Mouse (Mus musculus) urinary bladder, adult 18-20 months (tissue): ENCODE measurements around the gene Ppm1h.
"Not testable (repeated sequence)": the region's sequence is repeated elsewhere in the genome, so short reads cannot be mapped to it uniquely, and the experiment has no call there.

Experiments
- DNase-seq, 2 experiments: peaks; one replicate each; pipeline ENCODE4 v3.0.0; 2022; ENCODE audit warnings: low spot score in 2 of 2, mixed read lengths in 2 of 2

Gene Ppm1h

DNA sequence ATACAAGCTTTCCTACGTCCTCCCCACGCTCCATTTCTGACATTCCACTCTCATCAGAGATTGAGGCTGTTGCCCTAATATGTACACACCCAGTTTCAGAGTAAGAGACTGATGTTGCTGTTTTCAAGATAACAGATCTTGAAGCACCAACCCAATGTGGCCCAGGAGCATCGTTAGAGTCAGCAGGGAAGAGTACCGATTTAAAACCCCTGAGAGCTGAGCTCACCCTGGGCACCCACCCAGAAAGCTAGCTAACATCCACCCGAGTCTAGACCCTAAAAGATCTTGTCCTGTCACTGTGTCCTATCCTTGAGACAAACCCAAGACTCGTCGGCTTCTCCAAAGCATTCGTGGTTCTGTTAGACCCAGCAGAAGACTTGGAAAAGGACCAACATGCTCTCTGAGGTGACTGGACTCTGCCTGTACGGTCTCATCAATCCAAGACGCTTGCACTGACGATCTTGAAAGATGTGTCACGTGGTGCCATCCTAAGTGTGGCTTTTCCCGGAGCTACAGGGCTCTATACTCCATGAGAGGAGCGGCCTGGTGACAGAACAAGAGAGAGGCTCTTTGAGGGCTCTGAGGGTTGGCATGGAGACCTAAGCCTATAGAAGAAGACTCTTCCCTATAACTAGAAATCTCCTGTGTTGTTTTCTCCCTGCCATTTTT is 212.3 kb downstream of the Ppm1h start:
- DNase-seq = no peak

DNA sequence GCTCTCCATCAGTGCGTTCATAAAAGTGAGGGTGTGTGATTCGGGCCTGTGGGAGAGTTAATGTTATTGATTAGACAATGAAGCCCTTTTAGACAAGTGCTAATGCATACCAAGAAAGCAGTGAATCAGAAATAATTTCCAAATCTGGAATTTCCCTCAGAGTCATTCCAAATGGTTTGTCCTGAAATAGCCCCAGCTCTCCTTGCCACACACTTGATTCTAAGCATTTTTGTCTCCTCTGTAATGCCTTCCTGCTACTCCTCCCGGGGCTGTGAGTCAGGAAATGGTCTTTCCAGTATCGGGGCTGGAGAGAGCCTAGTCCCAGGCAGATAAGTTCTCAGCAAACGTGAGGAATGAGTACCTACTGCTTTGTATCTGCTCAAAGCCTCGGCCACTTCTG is 212.9 kb downstream of the Ppm1h start:
- no peak for DNase-seq

DNA sequence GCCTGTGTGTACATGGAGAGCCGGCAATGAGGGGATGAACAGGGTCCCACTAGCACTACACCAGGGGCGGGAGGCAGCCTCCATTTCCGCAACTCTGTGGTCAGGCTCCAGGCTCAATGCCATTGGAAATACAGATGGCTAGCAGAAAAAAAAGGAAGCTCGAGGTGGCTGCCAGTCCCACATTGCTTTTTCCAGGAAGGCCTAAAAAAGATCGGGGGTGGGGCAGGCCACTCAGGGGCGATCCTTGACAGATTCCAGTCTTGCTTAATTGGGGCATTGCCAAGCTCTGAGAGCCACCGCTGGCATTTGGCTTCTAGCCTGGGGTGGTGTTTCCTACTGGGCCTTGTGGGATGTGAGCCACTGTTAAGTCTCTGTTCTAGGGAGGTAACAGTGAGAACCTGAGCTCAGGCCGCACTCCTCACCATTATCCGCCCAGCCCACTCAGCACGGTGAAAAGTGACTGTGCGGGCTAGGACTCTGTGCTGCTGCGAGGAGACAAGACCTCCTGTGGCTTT is 216.1 kb downstream of the Ppm1h start:
- no peak for DNase-seq

DNA sequence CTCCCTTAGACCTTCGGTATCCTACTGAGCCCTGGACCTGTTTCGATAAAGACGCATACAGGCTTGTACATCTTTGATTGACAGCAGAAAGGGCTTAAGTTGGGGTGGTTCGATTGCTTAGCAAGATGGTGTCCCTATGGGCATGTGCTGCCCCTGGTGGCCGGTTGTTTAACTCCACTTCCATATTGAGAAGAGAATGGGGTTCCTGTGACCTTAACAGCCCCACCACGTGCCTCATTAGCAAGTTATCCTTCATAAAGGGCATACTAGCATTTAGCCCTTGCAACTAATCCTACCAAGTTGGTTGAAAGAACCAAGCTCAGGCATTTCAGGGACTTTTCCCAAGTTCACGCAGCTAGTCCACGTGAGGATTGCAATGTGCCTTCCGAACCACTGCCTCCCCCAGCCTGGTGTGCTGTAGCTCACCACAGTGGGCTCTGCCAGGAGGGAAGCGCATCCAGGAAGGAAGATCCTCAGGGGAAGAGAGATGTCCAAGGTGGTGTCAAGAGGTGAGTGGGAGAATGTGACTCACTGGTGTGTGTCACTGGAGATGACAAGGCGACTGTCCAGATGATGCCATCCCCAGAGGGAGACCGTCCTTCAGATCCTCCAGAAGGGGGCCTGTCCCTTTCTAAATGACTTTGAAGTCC is 216.7 kb downstream of the Ppm1h start:
- DNase-seq = no peak

DNA sequence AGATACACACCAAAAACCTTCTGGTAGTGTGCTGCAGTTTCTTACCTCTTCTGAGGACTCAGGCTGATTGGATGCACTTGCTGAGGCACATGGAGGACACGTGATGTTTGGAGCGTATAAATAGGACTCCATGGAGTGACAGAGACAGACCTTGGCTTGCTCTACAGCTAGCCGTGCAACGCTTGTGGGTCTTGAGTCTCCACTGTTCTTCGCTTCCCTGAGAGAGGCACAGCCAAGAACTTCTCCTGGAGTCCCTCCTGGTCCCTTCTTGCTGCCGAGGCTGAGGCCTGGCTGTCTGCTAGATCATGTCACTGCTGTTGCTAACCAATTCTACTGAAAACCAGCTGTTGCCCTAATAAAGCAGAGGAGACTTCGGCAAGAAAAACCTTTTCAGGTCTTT is 221.4 kb downstream of the Ppm1h start:
- DNase-seq = no peak

DNA sequence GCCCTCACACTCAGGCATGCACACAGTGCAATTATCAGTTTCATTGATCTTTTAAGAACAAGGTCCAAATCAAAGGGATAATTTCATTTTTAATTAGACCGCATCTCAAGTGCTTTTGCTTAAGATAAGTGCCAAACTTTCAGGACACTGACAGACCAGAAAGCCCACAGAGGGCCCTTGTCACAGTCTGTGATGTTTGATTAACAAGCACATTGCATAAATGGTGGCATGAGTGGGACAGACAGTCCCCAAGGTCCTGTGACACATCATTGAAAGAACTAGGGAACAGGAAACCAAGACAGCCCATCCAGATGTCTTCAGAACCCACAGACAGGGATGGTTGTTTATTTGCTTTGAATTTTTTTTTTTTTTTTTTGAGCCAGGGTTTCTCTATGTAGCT is 221.9 kb downstream of the Ppm1h start:
- no peak for DNase-seq

DNA sequence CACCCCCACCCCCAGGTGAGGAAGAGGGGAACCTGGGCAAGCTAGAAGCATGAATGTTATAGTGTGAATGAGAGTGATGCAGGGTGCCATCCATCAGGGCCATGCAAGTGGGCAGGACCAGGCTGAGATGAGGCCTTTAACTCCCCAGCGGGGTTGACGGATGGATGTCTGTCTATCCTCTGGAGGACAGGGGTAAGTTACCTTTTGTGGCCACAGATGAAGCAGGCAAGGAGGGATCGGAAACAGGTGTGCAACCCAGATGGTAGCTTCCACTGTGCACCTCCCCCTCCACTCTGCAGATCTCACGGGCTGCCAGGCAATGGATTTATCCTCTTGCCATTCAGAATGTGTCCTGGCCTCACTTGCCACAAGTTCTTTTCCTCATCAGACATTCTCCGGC is 222.8 kb downstream of the Ppm1h start:
- DNase-seq = no peak

DNA sequence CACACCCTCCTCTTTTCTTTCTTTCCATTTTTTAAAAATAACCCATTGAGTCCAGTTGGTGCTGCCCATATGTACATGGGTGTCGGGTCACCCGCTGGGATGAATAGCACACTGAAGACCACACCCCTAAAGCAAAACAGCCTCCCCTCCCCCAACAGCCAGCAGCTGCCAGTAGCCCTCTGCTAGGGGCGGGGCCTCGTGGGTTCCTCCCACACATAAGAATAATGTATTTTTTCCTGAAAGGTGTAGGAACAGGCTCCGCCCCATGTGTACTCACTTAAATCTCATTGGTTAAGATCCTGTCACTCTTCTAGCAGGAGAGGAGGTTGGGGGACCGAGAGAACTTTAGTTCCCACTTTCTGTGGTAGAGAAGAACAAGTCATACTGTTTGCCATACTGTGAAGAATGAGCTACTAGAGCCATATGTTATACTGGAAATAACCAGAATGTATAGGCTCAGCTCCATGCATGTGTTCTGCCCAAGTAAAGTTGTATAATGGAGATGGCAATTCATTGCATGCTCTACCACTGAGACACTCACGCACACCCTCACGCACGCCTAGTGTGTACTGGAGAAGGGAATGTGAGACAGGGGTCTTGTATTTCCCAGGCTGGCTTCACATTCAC is 231.0 kb downstream of the Ppm1h start:
- DNase-seq = no peak

DNA sequence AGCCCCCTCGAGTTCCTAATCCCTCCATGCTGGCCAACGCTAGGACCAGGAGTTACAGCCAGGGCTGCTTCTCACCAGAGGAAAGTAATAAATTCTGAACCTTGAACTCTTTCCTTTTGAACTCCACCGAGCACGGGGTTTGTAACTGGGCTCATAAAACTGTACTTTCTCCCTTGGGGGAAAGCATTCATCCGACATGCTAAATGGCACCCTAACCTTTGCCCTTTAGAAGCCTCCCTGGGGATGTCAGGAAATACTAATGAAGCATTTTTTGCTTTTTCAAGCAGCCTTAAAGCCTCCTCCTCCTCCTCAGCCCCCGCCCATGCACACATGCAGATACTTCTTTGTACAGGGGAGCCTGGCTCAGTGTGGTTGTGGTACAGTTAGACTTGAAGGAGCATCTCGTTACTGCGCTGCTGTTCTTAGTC is 232.2 kb downstream of the Ppm1h start:
- DNase-seq = no peak

DNA sequence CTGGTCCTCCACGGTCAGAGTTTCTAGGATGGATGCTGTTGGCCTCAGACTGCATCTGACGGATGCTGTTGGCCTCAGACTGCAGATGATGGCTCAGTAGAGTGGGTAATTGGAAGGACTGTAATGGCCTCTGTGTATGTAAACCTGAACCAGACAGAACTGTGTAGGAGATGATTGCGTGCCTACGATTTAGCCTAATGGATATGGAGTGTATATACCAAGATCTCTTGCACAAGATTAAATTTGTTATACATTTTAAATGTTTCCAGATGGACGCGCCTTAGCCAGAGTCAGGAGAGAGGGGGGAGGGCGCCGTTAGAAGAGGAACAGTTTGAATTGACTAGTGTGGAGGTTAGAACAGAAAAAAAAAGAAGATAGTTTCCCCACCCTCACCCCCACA is 233.1 kb downstream of the Ppm1h start:
- no peak for DNase-seq

DNA sequence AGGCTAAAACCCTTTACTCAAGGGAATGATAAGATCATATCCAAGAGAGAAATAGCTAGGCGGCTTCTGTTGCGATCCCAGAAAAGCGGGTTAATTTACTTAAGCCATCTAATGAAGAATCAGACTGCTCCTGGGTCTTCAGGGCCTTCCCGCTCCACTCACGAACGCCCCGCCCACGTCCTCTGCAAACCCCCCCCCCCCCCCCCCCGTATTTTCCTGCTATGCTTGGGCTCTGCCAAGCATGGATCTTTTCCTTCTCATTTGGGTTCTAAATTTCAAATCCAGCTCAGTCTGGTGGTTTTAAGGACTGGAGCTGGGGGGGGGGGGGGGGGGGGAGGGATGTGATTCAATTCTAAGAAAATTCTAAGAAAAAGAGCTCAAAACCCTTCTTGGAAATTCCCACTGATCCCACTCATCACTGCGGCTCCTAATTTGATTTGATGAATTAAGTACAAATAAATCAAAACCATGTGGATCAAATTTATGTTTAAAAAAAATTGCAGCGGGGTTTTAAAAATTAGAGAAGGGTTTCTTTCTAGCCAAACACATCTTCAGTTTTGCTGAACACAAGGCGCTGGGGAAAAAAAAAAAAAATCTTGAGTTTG is 233.6 kb downstream of the Ppm1h start:
- DNase-seq = no peak

DNA sequence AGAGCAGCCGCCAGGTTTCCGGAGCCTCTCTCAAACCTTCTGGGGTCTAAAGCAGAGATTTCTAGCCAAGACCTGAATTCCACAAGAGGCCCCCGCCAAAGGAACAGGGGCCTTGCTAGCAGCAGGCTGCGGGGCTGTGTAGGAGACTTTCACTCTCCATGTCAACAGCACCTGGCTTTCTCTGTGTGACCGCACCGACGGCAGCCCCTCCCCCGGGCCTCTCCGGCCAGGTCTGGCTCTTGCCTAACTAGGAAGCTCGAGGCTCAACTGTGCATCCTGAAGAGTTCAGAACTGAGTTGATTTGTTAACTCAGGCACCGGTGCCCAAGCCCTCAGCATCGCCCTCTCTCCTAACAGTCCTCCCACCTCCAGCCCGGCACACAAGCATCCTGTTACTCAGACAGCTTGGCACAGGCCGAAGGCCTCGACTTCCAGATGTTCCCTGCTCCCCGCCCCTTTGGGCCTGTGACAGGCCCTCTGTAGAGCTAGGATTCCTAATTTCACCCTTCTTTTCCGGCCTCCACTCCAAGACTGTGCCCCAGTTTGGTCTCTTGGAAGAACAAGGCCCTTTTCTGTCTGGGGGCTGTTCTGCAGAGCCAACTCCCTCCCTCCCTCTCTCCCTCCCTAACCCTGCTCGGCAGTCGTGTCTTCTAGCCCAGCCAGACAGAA is 234.3 kb downstream of the Ppm1h start:
- peak; percentile 37 to 66 for DNase-seq

DNA sequence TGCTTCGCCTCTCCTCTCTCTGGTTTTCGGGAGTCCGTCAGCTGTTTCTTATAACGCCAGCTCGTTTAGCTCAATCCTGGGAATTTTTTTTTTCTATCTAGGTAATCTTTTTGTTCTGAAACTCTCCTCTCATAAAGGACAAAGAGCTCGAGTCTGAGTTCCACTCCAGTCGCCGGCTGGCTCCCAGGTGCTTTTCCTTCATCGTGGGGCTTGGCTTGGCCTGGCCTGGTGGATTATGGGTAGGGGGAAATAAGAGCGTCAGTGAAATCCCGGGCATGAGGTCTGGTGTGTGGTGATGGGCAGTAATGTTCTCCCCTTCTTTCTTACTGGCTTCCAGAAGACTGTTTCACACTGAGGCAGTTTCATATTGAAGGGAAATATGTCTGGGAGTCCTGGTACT is 234.8 kb downstream of the Ppm1h start:
- no peak for DNase-seq

DNA sequence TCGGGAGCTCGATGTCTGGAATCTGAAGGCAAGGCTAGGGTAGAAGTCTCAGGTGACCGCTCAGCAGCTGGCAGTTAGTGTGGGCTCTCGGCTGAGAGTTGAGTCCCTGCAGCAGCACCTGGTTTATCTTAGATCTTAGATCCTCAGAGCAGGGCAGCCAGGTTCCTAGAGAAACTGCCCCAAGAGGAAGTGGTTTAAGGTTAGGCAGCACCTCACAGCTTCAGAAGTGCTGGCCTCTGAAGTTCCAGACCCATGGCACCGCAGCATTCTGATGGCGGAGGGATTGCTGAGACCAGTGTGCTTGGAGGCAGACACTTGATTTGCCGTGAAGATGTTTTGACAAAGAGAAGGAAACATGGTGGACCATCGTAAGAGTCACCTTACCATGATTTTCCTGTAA is 237.3 kb downstream of the Ppm1h start:
- no peak for DNase-seq

DNA sequence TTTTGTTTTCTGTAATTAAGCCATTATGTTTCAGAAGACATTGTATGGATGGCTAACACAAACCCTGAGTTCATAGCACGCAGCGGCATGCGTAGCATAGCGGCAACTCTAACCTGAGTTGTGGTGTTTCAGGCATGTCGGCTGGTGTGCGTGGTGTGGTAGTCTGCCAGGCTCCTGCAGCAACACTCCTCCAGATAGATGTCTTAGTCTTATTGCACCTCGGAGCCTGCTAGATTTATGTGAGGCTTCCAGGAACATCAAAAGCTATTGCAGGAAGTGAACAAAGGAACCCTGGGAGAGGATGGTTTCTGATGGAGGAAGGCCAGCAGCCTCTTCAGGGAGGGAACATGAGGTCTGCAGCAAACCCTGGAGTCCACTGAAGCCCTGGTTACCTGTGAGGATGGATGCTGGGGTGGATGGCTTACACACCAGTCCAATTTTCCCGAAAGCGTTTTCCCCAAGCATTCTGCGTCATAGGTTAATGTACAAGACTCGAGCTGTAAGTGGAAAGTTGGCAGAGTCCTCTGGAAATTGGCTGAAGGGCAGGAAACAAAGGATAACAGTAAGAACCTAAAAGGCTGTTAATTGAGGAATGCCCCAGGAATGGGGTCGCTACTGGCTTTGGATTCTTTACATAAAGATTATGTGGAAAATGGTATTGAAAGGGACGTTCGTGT is 239.2 kb downstream of the Ppm1h start:
- no peak for DNase-seq

DNA sequence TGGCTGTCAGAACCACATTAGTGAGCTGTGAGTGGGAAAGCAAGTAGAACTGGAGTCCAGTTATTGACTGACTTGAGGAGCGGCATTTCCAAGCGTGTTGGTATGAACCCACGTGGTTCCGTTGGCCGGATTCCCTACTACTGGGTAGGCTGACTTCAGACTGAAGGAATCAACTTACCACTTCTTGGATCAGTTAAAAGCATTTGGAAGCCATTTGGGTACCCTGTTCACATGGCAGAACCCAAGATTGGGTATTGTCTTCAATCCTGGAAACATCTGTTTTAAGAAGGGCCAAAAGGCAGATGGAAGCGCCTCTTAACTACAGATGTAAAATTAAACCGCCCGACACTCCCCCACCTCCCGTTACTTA is 239.7 kb downstream of the Ppm1h start:
- DNase-seq = no peak

DNA sequence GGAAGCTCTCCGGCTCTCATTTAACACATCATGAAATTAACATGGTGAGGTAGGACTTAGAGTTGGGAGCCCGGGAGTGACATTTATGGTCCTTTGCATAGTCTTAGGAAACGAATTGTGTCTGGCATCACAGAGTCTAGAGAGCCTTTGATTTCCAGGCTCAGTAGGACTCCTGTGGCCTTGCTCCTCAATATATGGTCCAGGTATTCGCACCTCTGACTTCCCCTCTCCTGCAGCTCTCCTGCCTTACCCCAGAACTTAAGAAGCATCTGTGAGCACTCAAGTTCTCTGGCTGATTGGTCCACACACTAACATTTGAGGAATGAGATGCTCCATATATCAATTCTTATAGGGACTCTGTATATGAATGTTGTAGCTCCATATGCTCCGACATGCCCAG is 240.2 kb downstream of the Ppm1h start:
- no peak for DNase-seq

DNA sequence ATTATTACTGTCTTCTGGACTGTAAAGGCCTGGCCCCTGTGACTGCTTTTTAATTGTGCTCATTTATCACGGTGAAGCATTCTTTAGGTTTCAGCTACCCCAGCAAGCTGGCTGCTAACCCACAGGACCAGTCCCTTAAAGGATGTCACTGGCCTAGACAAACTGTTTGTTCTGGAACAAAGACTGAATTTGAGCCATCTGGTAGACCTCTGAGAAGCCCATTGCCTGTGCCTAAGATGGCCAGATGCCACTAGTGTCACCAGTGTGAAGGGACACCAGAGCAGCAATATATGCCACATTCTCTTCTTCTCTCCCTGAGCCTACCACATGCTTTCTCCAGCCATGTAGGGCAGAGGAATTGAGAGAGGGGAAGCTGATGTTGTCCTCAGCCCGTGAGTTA is 240.9 kb downstream of the Ppm1h start:
- DNase-seq = no peak

DNA sequence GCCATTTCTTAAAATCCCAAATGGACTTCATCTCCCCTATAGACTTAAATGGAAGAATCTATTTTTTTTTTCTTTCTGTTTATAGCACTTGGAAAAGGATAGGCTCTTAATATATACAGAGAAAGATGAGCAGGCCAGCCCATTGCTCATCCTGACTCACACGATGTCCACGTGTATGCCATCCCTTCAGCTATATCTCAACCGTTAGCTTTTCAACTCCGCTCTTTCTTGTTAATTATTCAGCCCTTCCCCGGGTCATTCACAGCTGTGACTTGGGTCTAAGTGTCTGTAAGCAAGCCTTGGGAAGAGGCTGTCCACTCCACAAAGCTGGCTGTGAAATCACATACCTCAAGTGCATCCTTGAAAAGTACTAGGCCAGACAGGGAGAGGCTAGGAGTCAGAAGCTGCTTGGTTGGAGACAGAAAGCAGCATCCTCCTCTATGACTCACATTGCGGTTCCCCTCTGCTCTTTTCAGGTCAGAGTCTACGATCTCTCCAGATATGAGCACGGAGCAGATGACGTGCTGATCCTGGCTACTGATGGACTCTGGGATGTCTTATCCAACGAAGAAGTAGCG is 241.7 kb downstream of the Ppm1h start:
- DNase-seq = no peak

DNA sequence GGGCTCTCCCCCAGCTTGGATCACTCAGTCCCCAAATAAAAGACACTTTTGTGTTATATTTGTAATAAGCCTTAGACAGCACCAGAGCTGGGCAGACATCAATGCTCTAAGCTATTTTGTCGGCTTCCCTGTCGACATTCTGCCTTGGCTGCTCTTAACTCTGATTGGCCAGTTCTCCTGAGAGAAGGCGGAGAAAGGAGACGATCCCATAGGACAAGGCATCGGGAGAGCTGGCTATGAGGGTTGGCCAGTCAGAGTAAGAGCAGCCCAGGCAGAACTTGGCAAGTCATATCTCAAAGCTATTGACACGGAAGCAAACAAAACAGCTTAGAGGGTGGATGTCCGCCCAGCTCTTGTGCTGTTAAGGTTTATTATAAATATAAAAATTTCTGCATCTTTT is 243.7 kb downstream of the Ppm1h start:
- no peak for DNase-seq

DNA sequence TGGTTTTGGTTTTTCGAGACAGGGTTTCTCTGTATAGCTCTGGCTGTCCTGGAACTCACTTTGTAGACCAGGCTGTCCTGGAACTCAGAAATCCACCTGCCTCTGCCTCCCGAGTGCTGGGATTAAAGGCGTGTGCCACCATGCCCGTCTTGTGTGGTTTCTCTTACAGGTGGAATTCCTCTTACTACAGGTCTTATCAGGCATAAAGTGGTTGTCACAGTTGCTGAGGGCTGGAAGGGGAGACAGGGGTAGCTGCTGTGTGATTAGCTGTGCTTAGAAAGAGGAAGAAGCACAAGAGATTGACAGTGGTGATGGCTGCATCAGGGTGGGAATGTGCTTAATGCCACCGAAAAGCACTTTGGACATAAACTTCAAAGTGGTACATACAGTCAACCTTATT is 246.0 kb downstream of the Ppm1h start:
- DNase-seq = not testable (repeated sequence)
